Mouse (Mus musculus) liver, postnatal 0 days (tissue): ENCODE data around the gene Smpdl3b.

ENCODE experiments used
- CTCF ChIP-seq: sonication (generic); IDR thresholded peaks from 2 replicates; pipeline ENCODE4 v1.5.1; 2016; ENCODE audit warnings: antibody characterized with exemption, low read depth
- EP300 ChIP-seq: IDR thresholded peaks from 2 replicates; pipeline ENCODE4 v1.6.1; 2016; ENCODE audit warnings: antibody characterized with exemption, low read depth, mild to moderate bottlenecking

- TF ChIP-seq CTCF = no peak
- TF ChIP-seq EP300 = no peak
These were observed 15.6 kb downstream of the Smpdl3b start for GRCm38 (mm10) chr4:132741491-132741890.
